ENCODE assay signal across 8 mouse cellular contexts in genomic region chr8:106839209-106840001, GRCm38 (mm10). TPM values are rescaled to one million over a fixed set of nuclear protein-coding genes. Genes with fewer than 3 reads are reported as not detected.
DNase-seq lines count a peak whose midpoint lies in the region; ATAC-seq lines count a peak whose summit lies in the region.

No protein-coding gene starts in this region.

- WGBS in forebrain, embryonic 16.5 days = 31% methylated on average over 11 of the region's 11 CpGs
- WGBS in hindbrain, embryonic 10.5 days = 46% methylated on average over 11 of the region's 11 CpGs
- WGBS in limb, embryonic 10.5 days = 49% methylated on average over 11 of the region's 11 CpGs
- 45% methylated on average over 11 of the region's 11 CpGs for WGBS in stomach, embryonic 16.5 days

- H3K27me3 ChIP-seq in forebrain, embryonic 16.5 days (replicated peaks; ENCODE audit: control insufficient read depth, insufficient read depth, low read length) = no peaks in the 10 kb centered on the region
- H3K27me3 ChIP-seq in hindbrain, embryonic 10.5 days (ENCODE audit: insufficient read depth, poor library complexity, severe bottlenecking) = no peaks in the 10 kb centered on the region
- no peaks in the 10 kb centered on the region for H3K27me3 ChIP-seq in limb, embryonic 10.5 days (ENCODE audit: low read depth, poor library complexity, severe bottlenecking)
- no peaks in the 10 kb centered on the region for H3K27me3 ChIP-seq in stomach, embryonic 16.5 days (ENCODE audit: control insufficient read depth, insufficient read depth, low read length)

- no peak overlapping the region for H3K4me2 ChIP-seq in forebrain, embryonic 16.5 days (ENCODE audit: low read length)
- 0 out of 2 replicates have a peak overlapping the region, but pooled peaks have one; percentile 15 for H3K4me2 ChIP-seq in stomach, embryonic 16.5 days (ENCODE audit: low read depth, low read length)

- peak; percentile 57 for DNase-seq in left cerebral cortex, adult 11 months (ENCODE audit: low spot score)
- DNase-seq in left cerebral cortex, postnatal 4 days = no peak
- no peak for DNase-seq in hindbrain, embryonic 10.5 days (ENCODE audit: low spot score)
- DNase-seq in limb, embryonic 10.5 days (ENCODE audit: low spot score) = no peak
- DNase-seq in urinary bladder, adult 2 months (ENCODE audit: low spot score) = no peak
- DNase-seq in urinary bladder, postnatal 4 days (ENCODE audit: low spot score in 2 of 2) = no peak

- no peak overlapping the region for H3K4me3 ChIP-seq in forebrain, embryonic 16.5 days (replicated peaks; ENCODE audit: low read length)
- H3K4me3 ChIP-seq in hindbrain, embryonic 10.5 days = no peak overlapping the region
- no peak overlapping the region for H3K4me3 ChIP-seq in limb, embryonic 10.5 days
- no peak overlapping the region for H3K4me3 ChIP-seq in stomach, embryonic 16.5 days (replicated peaks; ENCODE audit: low read length)

- no peaks in the 10 kb centered on the region for H3K36me3 ChIP-seq in forebrain, embryonic 16.5 days (ENCODE audit: control insufficient read depth, insufficient read depth)
- peaks cover 8% of the 10 kb centered on the region; the same call in 1 of the 2 replicates for H3K36me3 ChIP-seq in hindbrain, embryonic 10.5 days
- H3K36me3 ChIP-seq in limb, embryonic 10.5 days = 0 out of 2 replicates have a peak, but pooled peaks cover 7% of the 10 kb centered on the region
- no peaks in the 10 kb centered on the region; the same call in 1 of the 2 replicates for H3K36me3 ChIP-seq in stomach, embryonic 16.5 days (ENCODE audit: control insufficient read depth, insufficient read depth, low read length)

- no peak for ATAC-seq in forebrain, embryonic 16.5 days
- ATAC-seq in stomach, embryonic 16.5 days (ENCODE audit: insufficient read depth, low FRiP score) = no peak

- peak overlapping the region; percentile 35; the same call in 1 of the 2 replicates for H3K9ac ChIP-seq in forebrain, embryonic 16.5 days (replicated peaks; ENCODE audit: low read depth, low read length)
- H3K9ac ChIP-seq in stomach, embryonic 16.5 days (ENCODE audit: low read length) = no peak overlapping the region

- H3K4me1 ChIP-seq in forebrain, embryonic 16.5 days (replicated peaks; ENCODE audit: control insufficient read depth, insufficient read depth, low read length) = peaks cover 7% of the 10 kb centered on the region; the same call in 1 of the 2 replicates
- H3K4me1 ChIP-seq in hindbrain, embryonic 10.5 days (replicated peaks) = peaks cover 14% of the 10 kb centered on the region
- H3K4me1 ChIP-seq in limb, embryonic 10.5 days = peaks cover 14% of the 10 kb centered on the region
- peaks cover 10% of the 10 kb centered on the region for H3K4me1 ChIP-seq in stomach, embryonic 16.5 days (ENCODE audit: control insufficient read depth, insufficient read depth, low read length)

- H3K27ac ChIP-seq in forebrain, embryonic 16.5 days (ENCODE audit: low read length) = peak overlapping the region; percentile 68
- peak overlapping the region; percentile 67; the same call in 1 of the 2 replicates for H3K27ac ChIP-seq in hindbrain, embryonic 10.5 days
- H3K27ac ChIP-seq in limb, embryonic 10.5 days = peak overlapping the region; percentile 70
- H3K27ac ChIP-seq in stomach, embryonic 16.5 days (ENCODE audit: low read length) = peak overlapping the region; percentile 46

- intact Hi-C loops in left cerebral cortex, postnatal 4 days (cut with DNase I) = no loop called here

- H3K9me3 ChIP-seq in forebrain, embryonic 16.5 days (ENCODE audit: control insufficient read depth, low read length) = no peaks in the 10 kb centered on the region
- H3K9me3 ChIP-seq in hindbrain, embryonic 10.5 days = no peaks in the 10 kb centered on the region
- no peaks in the 10 kb centered on the region for H3K9me3 ChIP-seq in limb, embryonic 10.5 days (replicated peaks)
- H3K9me3 ChIP-seq in stomach, embryonic 16.5 days (replicated peaks; ENCODE audit: control insufficient read depth, low read length) = no peaks in the 10 kb centered on the region

RNA-seq across cellular contexts. Expression of gene Has3, which starts 30.6 kb away (rescaled TPM):
- total RNA-seq in left cerebral cortex, postnatal 4 days (2021) = 10 to 100 TPM; 16.7 to 17.7 TPM
- polyA plus RNA-seq in forebrain, embryonic 16.5 days (2015; fragmentation: Nextera tagmentation; extraction: Ambion mirVana) = 0.96 and 1.7 TPM in 2 replicates
- polyA plus RNA-seq in hindbrain, embryonic 10.5 days (2016; fragmentation: Nextera tagmentation; extraction: Ambion mirVana) = 0.04 and 0.13 TPM in 2 replicates
- polyA plus RNA-seq in limb, embryonic 10.5 days (2016; fragmentation: Nextera tagmentation; extraction: Ambion mirVana) = 0.06 and 0.13 TPM in 2 replicates
- polyA plus RNA-seq in stomach, embryonic 16.5 days (2015; fragmentation: Nextera tagmentation; extraction: Ambion mirVana) = 0.81 and 0.96 TPM in 2 replicates
- 3.1 TPM in 2 replicates for polyA plus RNA-seq in urinary bladder, adult 2 months (2012; rRNA removed)

RNA-seq across cellular contexts. Expression of gene Utp4, which starts 54.0 kb away (rescaled TPM):
- 10 to 100 TPM; 30.0 to 30.2 TPM for total RNA-seq in left cerebral cortex, postnatal 4 days (2021)
- polyA plus RNA-seq in forebrain, embryonic 16.5 days (2015; fragmentation: Nextera tagmentation; extraction: Ambion mirVana) = 48.6 and 52.4 TPM in 2 replicates
- polyA plus RNA-seq in hindbrain, embryonic 10.5 days (2016; fragmentation: Nextera tagmentation; extraction: Ambion mirVana) = 58.3 and 85.0 TPM in 2 replicates
- polyA plus RNA-seq in limb, embryonic 10.5 days (2016; fragmentation: Nextera tagmentation; extraction: Ambion mirVana) = 84.7 and 107 TPM in 2 replicates
- 58.2 and 59.1 TPM in 2 replicates for polyA plus RNA-seq in stomach, embryonic 16.5 days (2015; fragmentation: Nextera tagmentation; extraction: Ambion mirVana)
- 24.7 and 30.2 TPM in 2 replicates for polyA plus RNA-seq in urinary bladder, adult 2 months (2012; rRNA removed)
